Mouse (Mus musculus): ENCODE results near the gene Zfp472.
"Not testable (repeated sequence)": the region's sequence is repeated elsewhere in the genome, so short reads cannot be mapped to it uniquely, and the experiment has no call there.

Gene Zfp472

DNA sequence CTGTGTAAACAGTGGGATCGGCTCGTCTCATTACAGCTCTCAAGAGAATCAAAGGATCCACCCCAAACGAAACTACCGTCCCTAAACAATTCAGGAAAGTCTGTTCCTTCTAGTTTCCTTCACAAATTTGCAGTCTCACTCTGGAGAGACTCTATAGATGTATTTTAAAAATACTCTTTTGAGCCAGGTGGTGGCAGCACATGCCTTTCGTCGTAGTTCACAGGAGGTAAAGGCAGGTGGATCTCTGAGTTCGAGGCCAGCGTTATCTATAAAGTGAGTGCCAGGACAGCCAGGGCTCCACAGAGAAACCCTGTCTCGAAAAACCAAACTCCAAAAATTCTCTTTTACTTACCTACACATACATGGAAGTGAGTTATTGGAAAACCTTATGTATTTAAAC is 42.7 kb downstream of the Zfp472 start:
- no peak for DNase-seq (ENCODE audit: low spot score)

DNA sequence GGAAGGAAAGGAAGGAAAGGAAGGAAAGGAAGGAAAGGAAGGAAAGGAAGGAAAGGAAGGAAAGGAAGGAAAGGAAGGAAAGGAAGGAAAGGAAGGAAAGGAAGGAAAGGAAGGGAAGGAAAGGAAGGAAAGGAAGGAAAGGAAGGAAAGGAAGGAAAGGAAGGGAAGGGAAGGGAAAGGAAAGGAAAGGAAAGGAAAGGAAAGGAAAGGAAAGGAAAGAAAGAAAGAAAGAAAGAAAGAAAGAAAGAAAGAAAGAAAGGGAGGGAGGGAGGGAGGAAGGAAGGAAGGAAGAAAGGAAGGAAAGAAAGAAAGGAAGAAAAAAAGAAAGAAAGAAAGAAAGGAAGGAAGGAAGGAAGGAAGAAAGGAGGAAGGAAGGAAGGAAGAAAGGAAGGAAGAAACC is 54.8 kb downstream of the Zfp472 start:
- DNase-seq (ENCODE audit: low spot score) = not testable (repeated sequence)
